Mouse (Mus musculus) CD4-positive, CD25-positive, alpha-beta regulatory T cell (primary cell): ENCODE measurements around the gene Aptx. TPM values are rescaled to one million over a fixed set of nuclear protein-coding genes. Genes with fewer than 3 reads are reported as not detected.

Experiments used
- polyA plus RNA-seq: library from polyadenylated mRNA; unstranded; fragments of 100-300 nt; shearing (Covaris generic); gene quantifications from one replicate; pipeline ENCODE4 v1.2.1, GENCODE M21; 2017

Gene Aptx
- 31.1 TPM for polyA plus RNA-seq

GRCm38 (mm10) chr4:40702797-40703709 is at the start of gene Aptx:
TSS of gene Aptx (minus strand) at chr4:40703194.

GRCm38 (mm10) chr4:40722011-40722666 is 19.1 kb upstream of the Aptx start, which contains the start of gene Dnaja1:
TSS of gene Dnaja1 (plus strand) at chr4:40722150.

Other genes starting within 250 kb of the Aptx start
- gene Tmem215, start 231.0 kb downstream of the Aptx start, polyA plus RNA-seq: 0.04 TPM
- gene Dnaja1, start 19.0 kb upstream of the Aptx start, polyA plus RNA-seq: 252 TPM
- 135 TPM for gene Smu1, start 54.7 kb upstream of the Aptx start, polyA plus RNA-seq
- 75.9 TPM for gene B4galt1, start 150.8 kb upstream of the Aptx start, polyA plus RNA-seq
- gene Spink4, start 216.9 kb upstream of the Aptx start, polyA plus RNA-seq: not detected
- 207 TPM for gene Bag1, start 245.1 kb upstream of the Aptx start, polyA plus RNA-seq
- 85.2 TPM for gene Chmp5, start 245.2 kb upstream of the Aptx start, polyA plus RNA-seq